Mouse (Mus musculus) kidney, embryonic 15.5 days (tissue): ENCODE measurements at regions not wholly inside any gene's neighbourhood (a gene's known extent, or its start where the extent isn't known, plus 50 kb on each side); places are given as distances from the start of the nearest gene placed in this dataset.
A peak's percentile ranks its signal among the peaks of the same experiment; 100 is the strongest.

Source experiments
- ATAC-seq: fragments of 200-750 bp; cut with Nextera tagmentation; replicated peaks from 2 replicates; pipeline ENCODE4 v1.8.0; 2017; ENCODE audit warnings: moderate TSS enrichment; ENCODE audit not compliant: low FRiP score
- H3K27ac ChIP-seq: fragments of 300-500 bp; sonication (generic); 2 replicates; pipeline ENCODE4 v1.5.1; 2015; ENCODE audit warnings: mild to moderate bottlenecking, inconsistent platforms
- H3K27me3 ChIP-seq: fragments of 300-500 bp; sonication (generic); 2 replicates; pipeline ENCODE4 v1.6.1; 2015; ENCODE audit warnings: inconsistent platforms
- H3K36me3 ChIP-seq: fragments of 300-500 bp; sonication (generic); 2 replicates; pipeline ENCODE4 v1.6.1; 2015; ENCODE audit warnings: inconsistent platforms
- H3K4me1 ChIP-seq: fragments of 300-500 bp; sonication (generic); 2 replicates; pipeline ENCODE4 v1.6.1; 2015; ENCODE audit warnings: inconsistent platforms
- H3K4me2 ChIP-seq: fragments of 300-500 bp; sonication (generic); 2 replicates; pipeline ENCODE4 v1.6.1; 2015; ENCODE audit warnings: moderate library complexity, mild to moderate bottlenecking, inconsistent platforms
- H3K4me3 ChIP-seq: fragments of 300-500 bp; sonication (generic); replicated peaks from 2 replicates; pipeline ENCODE4 v1.5.1; 2015; ENCODE audit warnings: mild to moderate bottlenecking, inconsistent platforms
- H3K9ac ChIP-seq: fragments of 300-500 bp; sonication (generic); 2 replicates; pipeline ENCODE4 v1.6.1; 2015; ENCODE audit warnings: mild to moderate bottlenecking, inconsistent platforms
- H3K9me3 ChIP-seq: fragments of 300-500 bp; sonication (generic); replicated peaks from 2 replicates; pipeline ENCODE4 v1.6.1; 2016; ENCODE audit warnings: inconsistent platforms
- WGBS: fragments of 180-500 bp; shearing (Covaris S2); methylation state at CpG from one replicate; pipeline ENCODE4 v1.1.7; 2015; ENCODE audit warnings: mixed read lengths; 5-methylcytosine and 5-hydroxymethylcytosine counted together

DNA sequence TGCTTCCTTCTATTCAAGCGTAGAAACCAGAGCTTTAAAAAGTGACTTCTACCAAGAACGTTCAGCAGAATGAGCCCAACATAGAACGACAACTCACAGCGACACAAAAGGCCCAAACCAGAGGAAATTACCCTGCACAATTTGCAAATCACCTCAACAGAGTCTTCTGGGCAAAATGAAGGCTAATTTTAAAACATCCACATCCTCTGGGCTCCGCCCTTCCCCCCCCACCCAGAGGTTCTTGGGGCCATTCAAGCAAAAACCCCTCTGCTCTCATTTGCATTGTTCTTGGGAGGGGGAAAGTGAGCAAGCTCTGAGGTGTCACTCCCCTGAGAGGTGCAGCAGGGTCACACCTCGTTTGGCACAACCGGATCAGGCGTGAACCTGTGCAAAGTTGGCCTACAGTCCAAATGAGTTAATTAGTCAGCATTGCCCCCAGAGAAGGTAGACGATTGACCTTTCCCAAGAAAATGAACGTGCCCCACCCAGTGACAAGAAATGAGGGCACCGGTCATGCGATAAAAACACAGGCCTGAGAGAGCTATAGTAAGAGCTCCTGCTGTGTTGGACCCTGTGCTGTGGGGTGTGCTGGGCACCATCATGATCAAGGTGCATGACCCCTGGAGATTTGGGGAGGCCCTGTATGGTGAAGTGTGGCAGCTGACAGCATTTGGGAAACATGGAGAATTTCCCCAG, 62.7 kb upstream of the Lmo2 start:
- no peak overlapping the region for H3K4me2 ChIP-seq
- H3K9me3 ChIP-seq, result no peaks in the 10 kb centered on the region
- no peaks in the 10 kb centered on the region for H3K36me3 ChIP-seq
- ATAC-seq, result peak; percentile 47; the same call in 1 of the 2 replicates
- no peak overlapping the region for H3K9ac ChIP-seq
- H3K27me3 ChIP-seq, result no peaks in the 10 kb centered on the region
- H3K4me3 ChIP-seq, result no peak overlapping the region
- H3K4me1 ChIP-seq, result peaks cover 37% of the 10 kb centered on the region
- 33% methylated on average over 12 of the region's 12 CpGs for WGBS
- H3K27ac ChIP-seq, result 0 out of 2 replicates have a peak overlapping the region, but pooled peaks have one; percentile 20

DNA sequence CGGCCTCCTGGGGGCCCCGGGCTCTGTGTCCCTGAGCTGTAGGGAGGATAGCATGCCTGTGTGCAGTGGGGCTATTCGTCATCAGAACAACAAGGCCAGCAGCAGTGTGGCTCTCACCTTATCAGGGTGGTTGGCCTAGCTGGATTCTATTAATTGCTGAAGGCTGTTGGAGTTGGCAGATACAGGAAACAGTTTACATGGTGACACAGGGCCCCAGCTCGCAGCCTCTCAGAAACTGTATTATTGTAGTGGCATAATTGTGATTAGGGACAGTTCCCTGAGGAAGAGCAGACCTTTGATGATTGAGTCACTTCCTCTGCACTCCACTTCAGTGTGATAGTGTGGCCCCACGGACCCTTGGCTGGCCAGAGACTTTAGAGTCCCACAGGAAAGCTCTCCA, 61.6 kb upstream of the Lmo2 start:
- no peak; the same call in 1 of the 2 replicates for ATAC-seq
- H3K4me2 ChIP-seq, result no peak overlapping the region
- peaks cover 38% of the 10 kb centered on the region for H3K4me1 ChIP-seq
- H3K4me3 ChIP-seq, result no peak overlapping the region
- H3K9ac ChIP-seq, result no peak overlapping the region
- peak overlapping the region; percentile 20; the same call in 1 of the 2 replicates for H3K27ac ChIP-seq
- H3K36me3 ChIP-seq, result no peaks in the 10 kb centered on the region
- no peaks in the 10 kb centered on the region for H3K27me3 ChIP-seq
- WGBS, result 22% methylated on average over 5 of the region's 5 CpGs
- no peaks in the 10 kb centered on the region for H3K9me3 ChIP-seq

DNA sequence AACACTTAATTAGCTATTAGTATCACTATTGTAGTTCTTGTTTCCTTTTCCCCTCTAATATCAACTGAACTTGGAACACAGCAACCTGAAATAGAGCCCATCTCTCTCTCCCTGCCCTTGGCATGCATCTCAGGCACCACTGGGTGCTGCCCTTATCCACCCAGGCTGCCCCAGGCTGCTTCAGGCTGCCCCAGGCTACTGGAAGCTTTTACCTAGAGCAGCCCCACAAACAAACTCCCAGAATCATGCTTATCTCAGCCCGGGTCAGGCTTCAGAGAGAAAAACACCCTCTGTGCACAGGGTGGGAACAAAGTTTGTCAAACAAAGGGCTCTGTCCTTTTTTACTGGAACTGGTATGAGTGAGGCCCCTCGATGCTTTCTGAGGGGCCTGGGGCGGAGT, 61.0 kb upstream of the Lmo2 start:
- H3K9ac ChIP-seq, result no peak overlapping the region
- H3K27me3 ChIP-seq, result no peaks in the 10 kb centered on the region
- H3K4me1 ChIP-seq, result peaks cover 36% of the 10 kb centered on the region
- H3K36me3 ChIP-seq, result no peaks in the 10 kb centered on the region
- H3K27ac ChIP-seq, result no peak overlapping the region
- no peaks in the 10 kb centered on the region for H3K9me3 ChIP-seq
- WGBS, result 59% methylated on average over 3 of the region's 3 CpGs
- no peak overlapping the region for H3K4me2 ChIP-seq
- no peak overlapping the region for H3K4me3 ChIP-seq
- ATAC-seq, result no peak

DNA sequence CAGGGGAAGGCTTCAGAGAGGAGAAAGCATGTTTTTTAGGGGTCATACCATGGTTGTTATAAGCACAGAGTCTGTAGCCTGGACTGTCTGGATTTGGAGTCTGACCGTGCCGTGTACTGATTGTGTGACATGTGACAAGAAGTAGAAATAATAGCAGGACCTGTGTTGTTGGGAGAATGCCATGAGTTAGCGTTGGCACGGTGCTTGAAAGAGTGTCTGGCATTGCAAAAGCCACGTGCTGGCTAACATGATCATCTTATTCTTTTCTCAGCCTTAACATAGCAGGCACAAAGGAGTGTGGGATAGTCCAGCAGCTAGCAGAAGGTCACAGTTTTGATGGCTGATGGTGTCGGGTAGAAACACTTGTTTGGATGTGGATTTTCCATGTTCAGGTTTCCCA, 58.1 kb upstream of the Lmo2 start:
- H3K4me1 ChIP-seq, result peaks cover 41% of the 10 kb centered on the region

DNA sequence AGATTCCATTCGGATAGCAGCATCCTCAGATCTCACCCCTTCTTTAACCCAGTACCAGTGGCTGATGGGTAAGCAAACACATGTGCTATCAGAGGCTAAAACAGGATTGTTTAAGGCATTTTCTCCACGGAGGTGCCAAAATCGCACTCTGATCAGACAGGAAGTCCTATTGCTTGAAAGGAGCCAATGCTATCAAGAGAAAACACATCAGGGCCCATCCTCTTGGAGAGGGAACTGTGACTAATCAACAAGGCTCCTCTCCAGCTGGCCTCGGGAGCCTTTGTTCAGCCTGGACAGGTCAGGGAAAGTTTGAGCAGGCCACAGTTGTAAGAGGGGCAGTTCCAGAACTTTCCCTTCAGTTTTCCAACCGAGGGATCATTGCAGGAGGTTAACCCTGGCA, 57.4 kb upstream of the Lmo2 start:
- no peak overlapping the region for H3K27ac ChIP-seq
- 57% methylated on average over 5 of the region's 5 CpGs for WGBS
- no peak overlapping the region for H3K4me3 ChIP-seq
- H3K9ac ChIP-seq, result no peak overlapping the region
- no peaks in the 10 kb centered on the region for H3K9me3 ChIP-seq
- no peaks in the 10 kb centered on the region for H3K36me3 ChIP-seq
- H3K4me1 ChIP-seq, result peaks cover 34% of the 10 kb centered on the region
- ATAC-seq, result no peak
- H3K27me3 ChIP-seq, result no peaks in the 10 kb centered on the region
- no peak overlapping the region for H3K4me2 ChIP-seq

More for the DNA sequence above, 58.1 kb upstream of the Lmo2 start:
- 85% methylated on average over 6 of the region's 6 CpGs for WGBS
- H3K27ac ChIP-seq, result no peak overlapping the region
- H3K27me3 ChIP-seq, result no peaks in the 10 kb centered on the region
- ATAC-seq, result no peak
- H3K9me3 ChIP-seq, result no peaks in the 10 kb centered on the region
- H3K4me3 ChIP-seq, result no peak overlapping the region
- no peak overlapping the region for H3K9ac ChIP-seq
- H3K4me2 ChIP-seq, result no peak overlapping the region
- H3K36me3 ChIP-seq, result no peaks in the 10 kb centered on the region

DNA sequence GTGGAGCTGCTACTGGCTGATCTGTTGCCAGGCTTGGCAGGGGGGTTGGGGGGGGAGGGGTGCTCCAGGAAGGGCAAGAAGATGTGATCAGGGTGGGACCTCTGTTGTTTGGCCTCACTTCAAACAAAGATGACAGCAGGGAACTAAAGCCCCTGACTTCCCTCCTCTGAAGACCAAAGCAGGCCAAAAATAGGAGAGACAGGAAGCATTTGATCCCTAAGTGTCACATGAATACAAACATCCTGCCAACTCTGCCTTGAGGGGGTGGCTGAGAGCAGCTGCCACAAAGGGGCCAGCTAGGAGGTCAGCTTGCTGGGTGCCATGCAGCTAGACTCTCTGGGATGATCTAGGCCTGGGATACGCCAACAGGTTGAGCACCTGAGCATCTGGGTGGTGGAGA, 56.3 kb upstream of the Lmo2 start:
- WGBS, result 68% methylated on average over 1 of the region's 1 CpGs
- Histone ChIP-seq H3K27me3 (no peaks in the 10 kb centered on the region), H3K9me3 (no peaks in the 10 kb centered on the region), H3K9ac (no peak overlapping the region), H3K27ac (peak overlapping the region; percentile 29; the same call in 1 of the 2 replicates), H3K4me1 (peaks cover 28% of the 10 kb centered on the region), H3K36me3 (no peaks in the 10 kb centered on the region), H3K4me2 (no peak overlapping the region), H3K4me3 (no peak overlapping the region)
- no peak; the same call in 1 of the 2 replicates for ATAC-seq

DNA sequence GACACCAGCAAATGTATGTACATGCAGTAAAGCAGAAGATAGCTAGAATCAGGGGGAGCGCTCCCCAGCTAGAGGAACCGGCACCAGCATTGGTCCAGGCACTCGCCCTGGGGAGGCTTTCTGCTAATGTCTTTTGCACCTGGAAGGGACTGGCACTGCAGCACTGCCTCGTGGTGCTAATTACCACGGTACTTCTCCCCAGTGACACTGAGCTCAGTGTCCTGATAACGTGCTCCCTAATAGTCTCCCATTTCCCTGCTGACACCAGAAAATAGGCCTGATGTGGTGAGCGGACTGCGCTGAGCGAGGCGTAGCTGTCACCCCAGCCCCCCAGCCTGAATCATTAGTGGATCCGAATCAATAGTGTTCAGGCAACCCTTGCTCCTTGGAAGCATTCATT, 55.0 kb upstream of the Lmo2 start:
- ATAC-seq, result no peak
- no peak overlapping the region for H3K9ac ChIP-seq
- no peaks in the 10 kb centered on the region for H3K36me3 ChIP-seq
- no peak overlapping the region for H3K4me3 ChIP-seq
- no peaks in the 10 kb centered on the region for H3K9me3 ChIP-seq
- peaks cover 22% of the 10 kb centered on the region for H3K4me1 ChIP-seq
- 62% methylated on average over 11 of the region's 11 CpGs for WGBS
- no peak overlapping the region for H3K4me2 ChIP-seq
- H3K27me3 ChIP-seq, result no peaks in the 10 kb centered on the region
- H3K27ac ChIP-seq, result no peak overlapping the region

DNA sequence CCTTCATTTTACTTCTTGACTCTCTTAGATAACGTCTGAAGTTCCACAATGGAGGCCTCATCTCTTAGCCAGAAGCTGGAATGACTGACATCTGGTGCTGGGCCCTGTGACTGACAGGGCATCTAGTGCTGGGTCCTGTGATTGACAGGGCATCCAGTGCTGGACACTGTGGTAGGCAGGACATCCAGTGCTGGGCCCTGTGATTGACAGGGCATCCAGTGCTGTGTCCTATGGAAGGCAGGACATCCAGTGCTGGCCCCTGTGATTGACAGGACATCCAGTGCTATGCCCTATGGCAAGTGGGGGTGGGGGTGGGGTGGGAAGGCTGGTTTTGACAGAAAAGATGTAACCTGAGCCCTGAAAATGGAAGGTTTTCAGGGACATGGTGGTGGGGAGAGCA, 52.1 kb upstream of the Lmo2 start:
- ATAC-seq, result peak; percentile 47; the same call in 1 of the 2 replicates
- H3K27ac ChIP-seq, result peak overlapping the region; percentile 73
- WGBS, result 81% methylated on average over 1 of the region's 1 CpGs

DNA sequence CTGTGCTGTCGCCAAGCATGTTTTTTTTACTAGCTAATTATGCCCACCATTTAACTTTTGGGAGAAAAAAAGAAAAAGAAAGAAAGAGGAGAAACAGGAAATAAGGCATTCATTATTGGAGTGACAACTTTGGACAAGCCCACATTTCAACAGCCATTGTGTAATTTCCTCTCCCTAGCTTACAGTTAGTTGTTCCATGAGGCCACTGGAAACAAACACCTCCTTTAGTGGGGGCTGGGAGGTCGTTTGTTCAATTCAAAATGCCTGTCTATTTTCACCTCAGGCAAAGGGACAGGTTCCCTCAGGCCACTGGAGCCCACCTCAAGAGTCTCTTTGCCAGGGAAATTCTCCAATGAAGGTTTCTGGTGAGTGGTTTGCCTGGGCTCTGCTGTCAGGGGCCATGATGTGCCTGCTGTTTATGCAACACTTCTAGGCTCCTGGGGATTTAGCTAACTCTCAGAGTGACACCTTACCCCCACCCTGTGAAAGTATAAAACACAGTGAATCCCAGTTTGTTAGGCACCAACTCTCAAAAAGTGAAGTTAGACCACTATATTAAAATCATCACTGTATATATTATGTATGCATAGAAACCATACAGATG, 51.1 kb upstream of the Lmo2 start:
- no peak overlapping the region for H3K4me3 ChIP-seq
- peaks cover 12% of the 10 kb centered on the region for H3K4me1 ChIP-seq
- H3K27ac ChIP-seq, result peak overlapping the region; percentile 73
- no peaks in the 10 kb centered on the region for H3K9me3 ChIP-seq
- H3K27me3 ChIP-seq, result no peaks in the 10 kb centered on the region
- H3K36me3 ChIP-seq, result no peaks in the 10 kb centered on the region
- no peak for ATAC-seq
- no peak overlapping the region for H3K9ac ChIP-seq
- H3K4me2 ChIP-seq, result no peak overlapping the region
- WGBS, result 27% methylated on average over 2 of the region's 2 CpGs

More for the DNA sequence above, 52.1 kb upstream of the Lmo2 start:
- Histone ChIP-seq H3K36me3 (no peaks in the 10 kb centered on the region), H3K9ac (no peak overlapping the region), H3K4me1 (peaks cover 16% of the 10 kb centered on the region), H3K4me3 (no peak overlapping the region), H3K9me3 (no peaks in the 10 kb centered on the region), H3K4me2 (no peak overlapping the region), H3K27me3 (no peaks in the 10 kb centered on the region)
